Mouse (Mus musculus): ENCODE data around the gene Sumo3. TPM values are rescaled to one million over a fixed set of nuclear protein-coding genes. Genes with fewer than 3 reads are reported as not detected.

The Sumo3 gene
- total and polyA plus RNA-seq, 3 experiments = 151 to 342 TPM; not detected in 1

DNA sequence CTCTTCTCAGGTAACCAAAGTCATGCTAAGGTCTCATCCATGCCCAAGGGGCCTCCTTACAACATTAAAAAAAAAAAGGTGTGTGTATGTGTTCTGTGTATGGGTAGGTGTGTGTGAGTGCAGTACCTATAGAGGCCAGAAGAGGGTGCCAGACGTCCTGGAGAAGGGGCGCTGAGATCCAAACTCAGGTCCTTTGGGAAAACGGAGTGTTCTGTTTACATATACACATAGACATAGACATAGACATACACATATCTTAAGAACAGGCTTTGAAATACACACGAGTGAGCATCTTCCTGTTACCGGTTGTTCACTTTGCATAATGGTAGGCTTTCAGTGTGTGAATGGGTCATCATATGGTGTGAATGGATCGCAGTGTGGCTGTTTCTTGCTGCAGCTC is 1.8 kb upstream of the Sumo3 start:
- peak; percentile 59 to 84 (median 64) for TF ChIP-seq CTCF (IDR thresholded peaks at IDR 0.05 in 2 of 3, conservative IDR thresholded peaks at IDR 0.05 in 1 of 3; ENCODE audit: control insufficient read depth in 1 of 3, insufficient read depth in 1 of 3, low read depth in 2 of 3, low read length in 3 of 3, poor library complexity in 1 of 3, severe bottlenecking in 1 of 3)
- peak; percentile 32 for TF ChIP-seq RAD21 (IDR thresholded peaks at IDR 0.05; ENCODE audit: low read depth, low read length)
- no peak for TF ChIP-seq MYC (IDR thresholded peaks at IDR 0.05; ENCODE audit: low read depth, low read length)
- TF ChIP-seq POLR2AphosphoS5 (IDR thresholded peaks at IDR 0.05; ENCODE audit: borderline replicate concordance, low read depth, low read length) = no peak
- TF ChIP-seq POLR2AphosphoS2 (IDR thresholded peaks at IDR 0.05; ENCODE audit: low read length) = no peak
- TF ChIP-seq ZC3H11A (IDR thresholded peaks at IDR 0.05; ENCODE audit: low read depth, low read length) = no peak
- no peak for TF ChIP-seq MAZ (IDR thresholded peaks at IDR 0.05; ENCODE audit: low read depth, low read length)
- no peak for TF ChIP-seq MAX (IDR thresholded peaks at IDR 0.05; ENCODE audit: low read length)
- 0 out of 2 replicates have a peak, but pooled peaks have one; percentile 27 for TF ChIP-seq SMC3 (IDR thresholded peaks at IDR 0.05; ENCODE audit: low read depth, low read length)
- TF ChIP-seq USF2 (IDR thresholded peaks at IDR 0.05; ENCODE audit: borderline replicate concordance in 1 of 2, insufficient read depth in 1 of 2, low read depth in 1 of 2, low read length in 2 of 2) = no peak
- TF ChIP-seq ZNF384 (IDR thresholded peaks at IDR 0.05; ENCODE audit: low read depth, low read length) = no peak
- peak; percentile 49 for DNase-seq (ENCODE audit: low read depth, low spot score)

DNA sequence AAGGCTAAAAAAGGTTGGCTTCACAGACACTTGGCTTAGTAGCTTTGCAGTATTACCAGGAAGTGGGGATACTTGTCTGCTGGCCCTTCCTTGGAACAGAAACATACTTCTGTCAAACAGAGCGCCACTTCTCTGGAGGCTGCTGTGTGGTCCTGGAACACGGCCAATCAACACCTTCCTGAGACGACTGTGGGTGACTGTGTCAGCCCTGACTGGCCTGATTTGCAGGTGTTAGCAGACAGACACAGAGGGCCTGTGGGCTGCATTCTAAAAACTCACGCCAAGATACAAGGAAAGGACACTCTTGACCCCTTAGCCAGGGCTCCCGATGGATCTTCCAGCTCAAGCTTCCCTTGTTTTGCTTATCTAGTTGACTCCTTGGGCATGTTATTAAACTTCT is 939 bp upstream of the Sumo3 start:
- Histone ChIP-seq H3K36me3 (ENCODE audit: control insufficient read depth in 1 of 2, insufficient read depth in 2 of 2, low read length in 2 of 2) (peaks cover 2 to 21% of the 10 kb centered on the region in 2 experiments), H3K9ac (ENCODE audit: control insufficient read depth, low read depth, low read length, poor library complexity, severe bottlenecking) (no peak overlapping the region), H3K9me3 (replicated peaks; ENCODE audit: insufficient read depth, low read length) (no peaks in the 10 kb centered on the region), H3K79me2 (ENCODE audit: control insufficient read depth, insufficient read depth, low read length, poor library complexity) (peaks cover 29% of the 10 kb centered on the region), H3K4me1 (ENCODE audit: control insufficient read depth in 1 of 2, insufficient read depth in 2 of 2, low read length in 2 of 2) (peaks cover 6 to 26% of the 10 kb centered on the region in 2 experiments; a peak in 3 of 4 replicates), H3K27me3 (ENCODE audit: control insufficient read depth in 1 of 2, insufficient read depth in 2 of 2, low read length in 2 of 2) (no peaks in the 10 kb centered on the region), H3K4me3 (ENCODE audit: control insufficient read depth in 1 of 2, insufficient read depth in 1 of 2, low read depth in 2 of 2, low read length in 2 of 2) (no peak overlapping the region), H3K27ac (ENCODE audit: control insufficient read depth, low read depth, low read length) (peak overlapping the region; percentile 76)
- TF ChIP-seq ZC3H11A (IDR thresholded peaks at IDR 0.05; ENCODE audit: low read depth, low read length) (no peak), HCFC1 (IDR thresholded peaks at IDR 0.05; ENCODE audit: low read depth, low read length) (no peak), SMC3 (IDR thresholded peaks at IDR 0.05; ENCODE audit: low read depth, low read length) (no peak), MYB (IDR thresholded peaks at IDR 0.05; ENCODE audit: low read depth, low read length) (no peak)
- peak; percentile 64 for DNase-seq (ENCODE audit: low read depth, low spot score)

More for the DNA sequence above, 1.8 kb upstream of the Sumo3 start:
- H3K4me1 ChIP-seq (ENCODE audit: control insufficient read depth in 1 of 2, insufficient read depth in 2 of 2, low read length in 2 of 2) = peaks cover 6 to 26% of the 10 kb centered on the region in 2 experiments; a peak in 3 of 4 replicates
- no peak overlapping the region for H3K4me3 ChIP-seq (ENCODE audit: control insufficient read depth in 1 of 2, insufficient read depth in 1 of 2, low read depth in 2 of 2, low read length in 2 of 2)
- peaks cover 26% of the 10 kb centered on the region for H3K79me2 ChIP-seq (ENCODE audit: control insufficient read depth, insufficient read depth, low read length, poor library complexity)
- H3K9me3 ChIP-seq (replicated peaks; ENCODE audit: insufficient read depth, low read length) = no peaks in the 10 kb centered on the region
- H3K27me3 ChIP-seq (ENCODE audit: control insufficient read depth in 1 of 2, insufficient read depth in 2 of 2, low read length in 2 of 2) = no peaks in the 10 kb centered on the region
- H3K27ac ChIP-seq (ENCODE audit: control insufficient read depth, low read depth, low read length) = no peak overlapping the region
- peaks cover 2 to 21% of the 10 kb centered on the region in 2 experiments for H3K36me3 ChIP-seq (ENCODE audit: control insufficient read depth in 1 of 2, insufficient read depth in 2 of 2, low read length in 2 of 2)
- H3K9ac ChIP-seq (ENCODE audit: control insufficient read depth, low read depth, low read length, poor library complexity, severe bottlenecking) = no peak overlapping the region

DNA sequence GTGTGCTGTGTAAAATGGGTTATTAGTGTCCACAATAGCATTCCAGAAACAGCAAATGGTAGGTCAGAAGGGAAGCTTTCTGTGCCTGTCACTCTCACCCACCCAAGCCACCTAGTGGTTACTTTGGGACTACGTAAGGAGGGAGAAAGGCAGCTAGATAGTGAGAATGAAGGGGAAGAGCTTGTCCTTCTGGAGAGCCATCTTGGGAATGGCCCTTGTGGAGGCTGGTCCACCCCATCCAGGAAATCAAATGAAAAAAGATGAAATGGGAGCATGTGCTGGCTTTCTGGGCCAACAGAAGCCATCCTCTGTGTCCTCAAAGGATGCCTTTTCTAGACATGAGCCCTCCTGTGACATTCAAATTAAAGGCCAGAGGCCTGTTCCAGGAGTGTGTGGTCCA is 529 bp upstream of the Sumo3 start:
- H3K36me3 ChIP-seq (ENCODE audit: control insufficient read depth in 1 of 2, insufficient read depth in 2 of 2, low read length in 2 of 2) = peaks cover 4 to 21% of the 10 kb centered on the region in 2 experiments
- peaks cover 29% of the 10 kb centered on the region for H3K79me2 ChIP-seq (ENCODE audit: control insufficient read depth, insufficient read depth, low read length, poor library complexity)
- peak overlapping the region; percentile 76 for H3K27ac ChIP-seq (ENCODE audit: control insufficient read depth, low read depth, low read length)
- TF ChIP-seq RAD21 (IDR thresholded peaks at IDR 0.05; ENCODE audit: low read depth, low read length) (peak; percentile 17), MAZ (IDR thresholded peaks at IDR 0.05; ENCODE audit: low read depth, low read length) (0 out of 2 replicates have a peak, but pooled peaks have one; percentile 24), CTCF (IDR thresholded peaks at IDR 0.05 in 2 of 3, conservative IDR thresholded peaks at IDR 0.05 in 1 of 3; ENCODE audit: control insufficient read depth in 1 of 3, insufficient read depth in 1 of 3, low read depth in 2 of 3, low read length in 3 of 3, poor library complexity in 1 of 3, severe bottlenecking in 1 of 3) (peak; percentile 46 to 79 (median 73)), USF1 (IDR thresholded peaks at IDR 0.05; ENCODE audit: low read depth, low read length) (0 out of 2 replicates have a peak, but pooled peaks have one; percentile 3), MYC (IDR thresholded peaks at IDR 0.05; ENCODE audit: low read depth, low read length) (no peak; the same call in 1 of the 2 replicates), NRF1 (IDR thresholded peaks at IDR 0.05; ENCODE audit: insufficient read depth, low read depth, low read length, poor library complexity, severe bottlenecking) (no peak), SIN3A (IDR thresholded peaks at IDR 0.05; ENCODE audit: low read length) (0 out of 2 replicates have a peak, but pooled peaks have one; percentile 44), MXI1 (IDR thresholded peaks at IDR 0.05; ENCODE audit: low read depth, low read length) (0 out of 2 replicates have a peak, but pooled peaks have one; percentile 20), SMC3 (IDR thresholded peaks at IDR 0.05; ENCODE audit: low read depth, low read length) (peak; percentile 64)
- H3K9ac ChIP-seq (ENCODE audit: control insufficient read depth, low read depth, low read length, poor library complexity, severe bottlenecking) = peak overlapping the region; percentile 60
- H3K4me3 ChIP-seq (ENCODE audit: control insufficient read depth in 1 of 2, insufficient read depth in 1 of 2, low read depth in 2 of 2, low read length in 2 of 2) = peak overlapping the region; percentile 55 to 74
- H3K4me1 ChIP-seq (ENCODE audit: control insufficient read depth in 1 of 2, insufficient read depth in 2 of 2, low read length in 2 of 2) = peaks cover 6 to 26% of the 10 kb centered on the region in 2 experiments; a peak in 3 of 4 replicates
- no peaks in the 10 kb centered on the region for H3K27me3 ChIP-seq (ENCODE audit: control insufficient read depth in 1 of 2, insufficient read depth in 2 of 2, low read length in 2 of 2)
- no peaks in the 10 kb centered on the region for H3K9me3 ChIP-seq (replicated peaks; ENCODE audit: insufficient read depth, low read length)
- DNase-seq (ENCODE audit: low read depth, low spot score) = peak; percentile 87

Measured in MEL (cell line).